Mouse (Mus musculus) MEL (cell line): ENCODE results near the gene Pdcd11. TPM values are rescaled to one million over a fixed set of nuclear protein-coding genes. Genes with fewer than 3 reads are reported as not detected.

Experiments used
- DNase-seq: peaks from one replicate; pipeline ENCODE4 v3.0.0; 2011; ENCODE audit warnings: low read depth, low spot score
- H3K27ac ChIP-seq: 2 replicates; pipeline ENCODE4 v1.5.1; 2012; ENCODE audit warnings: low read depth, mild to moderate bottlenecking, control low read depth, low read length, moderate library complexity; ENCODE audit not compliant: control insufficient read depth
- H3K27me3 ChIP-seq, 2 experiments: fragments of 150-350 bp in 1 of 2; sonication (generic) in 1 of 2; 2 replicates each; pipeline ENCODE4 v1.6.1; 2012; ENCODE audit warnings: low read length in 2 of 2, mild to moderate bottlenecking in 2 of 2, improper control_type of control experiment in 1 of 2, moderate library complexity in 1 of 2; ENCODE audit not compliant: insufficient read depth in 2 of 2, control insufficient read depth in 1 of 2
- H3K36me3 ChIP-seq, 2 experiments: 2 replicates each; pipeline ENCODE4 v1.6.1; 2012 to 2014; ENCODE audit warnings: low read length in 2 of 2, improper control_type of control experiment in 1 of 2, inconsistent platforms in 1 of 2, mild to moderate bottlenecking in 1 of 2; ENCODE audit not compliant: insufficient read depth in 2 of 2, control insufficient read depth in 1 of 2
- H3K4me1 ChIP-seq, 2 experiments: fragments of 150-350 bp in 1 of 2; sonication (generic) in 1 of 2; 2 replicates each; pipeline ENCODE4 v1.6.1; 2012; ENCODE audit warnings: low read length in 2 of 2, improper control_type of control experiment in 1 of 2, mild to moderate bottlenecking in 1 of 2; ENCODE audit not compliant: insufficient read depth in 2 of 2, control insufficient read depth in 1 of 2
- H3K4me3 ChIP-seq, 2 experiments: fragments of 150-350 bp in 1 of 2; sonication (generic) in 1 of 2; 2 replicates each; pipeline ENCODE4 v1.5.1; 2012; ENCODE audit warnings: low read depth in 2 of 2, low read length in 2 of 2, mild to moderate bottlenecking in 2 of 2, moderate library complexity in 2 of 2, control low read depth in 1 of 2, improper control_type of control experiment in 1 of 2; ENCODE audit not compliant: control insufficient read depth in 1 of 2, insufficient read depth in 1 of 2
- H3K79me2 ChIP-seq: 2 replicates; pipeline ENCODE4 v1.6.1; 2012; ENCODE audit warnings: mild to moderate bottlenecking, low read length, moderate library complexity; ENCODE audit not compliant: control insufficient read depth, poor library complexity, insufficient read depth
- H3K9ac ChIP-seq: 2 replicates; pipeline ENCODE4 v1.6.1; 2012; ENCODE audit warnings: low read depth, mild to moderate bottlenecking, control low read depth, low read length, moderate library complexity; ENCODE audit not compliant: control insufficient read depth, poor library complexity, severe bottlenecking
- H3K9me3 ChIP-seq: fragments of 150-350 bp; sonication (generic); replicated peaks from 2 replicates; pipeline ENCODE4 v1.6.1; 2012; ENCODE audit warnings: mild to moderate bottlenecking, low read length, improper control_type of control experiment, moderate library complexity; ENCODE audit not compliant: insufficient read depth
- CHD1 ChIP-seq: IDR thresholded peaks from 2 replicates; pipeline ENCODE4 v1.6.1; 2012; ENCODE audit warnings: low read depth, mild to moderate bottlenecking, inconsistent platforms, low read length, improper control_type of control experiment
- CTCF ChIP-seq, 3 experiments: IDR thresholded peaks in 2 of 3; conservative IDR thresholded peaks in 1 of 3; 2 replicates each; pipeline ENCODE4 v1.5.1; 2011 to 2012; ENCODE audit warnings: low read length in 3 of 3, low read depth in 2 of 3, mild to moderate bottlenecking in 2 of 3, improper control_type of control experiment in 1 of 3, inconsistent platforms in 1 of 3, mixed read lengths in 1 of 3, moderate library complexity in 1 of 3; ENCODE audit not compliant: control insufficient read depth in 1 of 3, insufficient read depth in 1 of 3, poor library complexity in 1 of 3, severe bottlenecking in 1 of 3
- E2F4 ChIP-seq: IDR thresholded peaks from 2 replicates; pipeline ENCODE4 v1.6.1; 2011; ENCODE audit warnings: low read depth, low read length, improper control_type of control experiment, borderline replicate concordance
- EP300 ChIP-seq, 2 experiments: IDR thresholded peaks; 2 replicates each; pipeline ENCODE4 v1.6.1; 2011; ENCODE audit warnings: improper control_type of control experiment in 2 of 2, low read length in 2 of 2, low read depth in 1 of 2, mild to moderate bottlenecking in 1 of 2
- ETS1 ChIP-seq: IDR thresholded peaks from 2 replicates; pipeline ENCODE4 v1.6.1; 2012; ENCODE audit warnings: low read depth, mild to moderate bottlenecking, inconsistent platforms, low read length, improper control_type of control experiment, moderate library complexity
- KAT2A ChIP-seq: conservative IDR thresholded peaks from 2 replicates; pipeline ENCODE4 v1.6.1; 2012; ENCODE audit warnings: low read depth, low read length, improper control_type of control experiment, inconsistent platforms
- MAFK ChIP-seq: IDR thresholded peaks from 2 replicates; pipeline ENCODE4 v1.6.1; 2011; ENCODE audit warnings: low read depth, mild to moderate bottlenecking, low read length, improper control_type of control experiment, borderline replicate concordance
- MYC ChIP-seq: IDR thresholded peaks from 2 replicates; pipeline ENCODE4 v1.6.1; 2011; ENCODE audit warnings: low read depth, mild to moderate bottlenecking, low read length, improper control_type of control experiment, moderate library complexity
- NELFE ChIP-seq: IDR thresholded peaks from 2 replicates; pipeline ENCODE4 v1.6.1; 2011; ENCODE audit warnings: low read depth, low read length, improper control_type of control experiment
- NRF1 ChIP-seq: IDR thresholded peaks from 2 replicates; pipeline ENCODE4 v1.6.1; 2014; ENCODE audit warnings: low read depth, mild to moderate bottlenecking, inconsistent platforms, low read length, improper control_type of control experiment, moderate library complexity; ENCODE audit not compliant: poor library complexity, insufficient read depth, severe bottlenecking
- POLR2A ChIP-seq, 2 experiments: IDR thresholded peaks; 2 replicates each; pipeline ENCODE4 v1.6.1; 2011 to 2012; ENCODE audit warnings: low read length in 2 of 2, mild to moderate bottlenecking in 2 of 2, control low read depth in 1 of 2, improper control_type of control experiment in 1 of 2, low read depth in 1 of 2, moderate library complexity in 1 of 2; ENCODE audit not compliant: control insufficient read depth in 1 of 2, insufficient read depth in 1 of 2, poor library complexity in 1 of 2
- POLR2AphosphoS2 ChIP-seq: IDR thresholded peaks from 2 replicates; pipeline ENCODE4 v1.6.1; 2011; ENCODE audit warnings: low read length, improper control_type of control experiment
- POLR2AphosphoS5 ChIP-seq: IDR thresholded peaks from 2 replicates; pipeline ENCODE4 v1.6.1; 2012; ENCODE audit warnings: low read depth, borderline replicate concordance, mild to moderate bottlenecking, inconsistent platforms, low read length, moderate library complexity, mixed read lengths
- RAD21 ChIP-seq: IDR thresholded peaks from 2 replicates; pipeline ENCODE4 v1.6.1; 2011; ENCODE audit warnings: mild to moderate bottlenecking, low read depth, low read length, improper control_type of control experiment
- SMC3 ChIP-seq: IDR thresholded peaks from 2 replicates; pipeline ENCODE4 v1.6.1; 2011; ENCODE audit warnings: low read depth, low read length, improper control_type of control experiment
- ZC3H11A ChIP-seq: IDR thresholded peaks from 2 replicates; pipeline ENCODE4 v1.6.1; 2012; ENCODE audit warnings: low read depth, mild to moderate bottlenecking, inconsistent platforms, low read length, improper control_type of control experiment
- ZKSCAN1 ChIP-seq: IDR thresholded peaks from 2 replicates; pipeline ENCODE4 v1.6.1; 2012; ENCODE audit warnings: low read depth, mild to moderate bottlenecking, inconsistent platforms, low read length, improper control_type of control experiment, moderate library complexity
- ZNF384 ChIP-seq: IDR thresholded peaks from 2 replicates; pipeline ENCODE4 v1.6.1; 2012; ENCODE audit warnings: low read depth, mild to moderate bottlenecking, inconsistent platforms, low read length, improper control_type of control experiment
- polyA plus RNA-seq, 2 experiments: library from polyadenylated mRNA; stranded (reverse) in 1 of 2; unstranded in 1 of 2; fragments of >175 nt in 1 of 2; fragments of >200 nt in 1 of 2; gene quantifications; 2 replicates each; pipeline versions ENCODE4 v1.2.1 to v1.2.4; 2012; ENCODE audit warnings: low replicate concordance in 2 of 2, low read depth in 1 of 2; ENCODE audit not compliant: insufficient read length in 2 of 2, insufficient read depth in 1 of 2, missing spikeins in 1 of 2
- total RNA-seq: library from RNA; depleted of rRNA; stranded (reverse); fragments of 300-350 nt; gene quantifications from 2 replicates; pipeline ENCODE4 v1.2.3, GENCODE M21; 2012

Gene Pdcd11
- total and polyA plus RNA-seq, 3 experiments: 79.6 to 107 (median 81.8) TPM

DNA sequence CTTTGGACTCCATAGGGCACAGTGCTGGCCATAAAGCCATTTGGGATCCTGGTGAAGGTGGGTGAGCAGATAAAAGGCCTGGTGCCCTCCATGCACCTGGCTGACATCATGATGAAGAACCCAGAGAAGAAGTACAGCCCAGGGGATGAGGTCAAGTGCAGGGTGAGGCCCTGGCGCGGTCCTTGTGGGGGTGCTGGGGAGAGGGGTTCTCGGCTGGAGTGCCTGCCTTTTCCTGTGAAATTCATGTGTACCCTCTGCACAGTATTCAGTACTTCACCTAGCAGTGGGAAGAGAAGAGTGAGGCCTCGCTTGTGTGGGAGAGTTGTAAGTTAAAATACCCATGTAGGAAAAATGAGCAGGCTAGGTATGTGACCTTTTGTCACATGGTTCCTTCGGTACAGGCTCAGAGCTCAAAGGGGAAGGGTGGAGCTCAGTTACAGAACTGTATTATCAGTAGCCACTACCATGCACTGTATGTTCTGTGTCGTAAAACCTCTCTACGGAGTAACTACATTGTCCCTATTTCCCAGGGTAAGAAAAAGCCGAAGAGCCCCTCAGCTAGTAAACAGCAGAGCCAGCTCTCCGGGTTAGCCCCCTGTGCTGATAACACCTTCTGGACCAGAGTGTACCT lies 14.2 kb downstream of the Pdcd11 start:
- no peak for TF ChIP-seq ETS1

GRCm38 (mm10) chr19:47118634-47119033 lies 28.1 kb downstream of the Pdcd11 start:
- no peaks in the 10 kb centered on the region for H3K79me2 ChIP-seq
- no peaks in the 10 kb centered on the region for H3K9me3 ChIP-seq
- H3K9ac ChIP-seq: no peak overlapping the region
- no peaks in the 10 kb centered on the region; a peak in 1 of 4 replicates for H3K4me1 ChIP-seq
- H3K36me3 ChIP-seq: peaks cover 0 to 36% of the 10 kb centered on the region in 2 experiments; a peak in 2 of 4 replicates
- no peak for DNase-seq
- H3K27me3 ChIP-seq: no peaks in the 10 kb centered on the region
- TF ChIP-seq NRF1 (no peak), POLR2AphosphoS2 (no peak), CHD1 (no peak), ZNF384 (no peak), EP300 (IDR thresholded peaks at IDR 0.05; ENCODE audit: low read depth in 1 of 2, low read length in 2 of 2) (no peak), MYC (no peak), NELFE (no peak), ZKSCAN1 (no peak), KAT2A (no peak), ETS1 (no peak)
- H3K27ac ChIP-seq: no peak overlapping the region
- no peak overlapping the region for H3K4me3 ChIP-seq

More for the DNA sequence above, 14.2 kb downstream of the Pdcd11 start:
- Histone ChIP-seq H3K27ac (no peak overlapping the region), H3K4me1 (no peaks in the 10 kb centered on the region), H3K9me3 (no peaks in the 10 kb centered on the region), H3K4me3 (no peak overlapping the region), H3K9ac (no peak overlapping the region), H3K79me2 (no peaks in the 10 kb centered on the region), H3K36me3 (peaks cover 0 to 54% of the 10 kb centered on the region in 2 experiments; a peak in 2 of 4 replicates), H3K27me3 (no peaks in the 10 kb centered on the region)
- DNase-seq: no peak

- Histone ChIP-seq H3K27me3 (no peaks in the 10 kb centered on the region), H3K36me3 (peaks cover 0 to 35% of the 10 kb centered on the region in 2 experiments; a peak in 2 of 4 replicates), H3K27ac (no peak overlapping the region), H3K4me3 (no peak overlapping the region), H3K79me2 (no peaks in the 10 kb centered on the region), H3K4me1 (no peaks in the 10 kb centered on the region; a peak in 1 of 4 replicates)
- TF ChIP-seq SMC3 (peak; percentile 79), E2F4 (no peak), RAD21 (peak; percentile 68), POLR2AphosphoS5 (no peak), ZC3H11A (0 out of 2 replicates have a peak, but pooled peaks have one; percentile 41), MAFK (no peak), CHD1 (no peak), POLR2A (IDR thresholded peaks at IDR 0.05; ENCODE audit: control insufficient read depth in 1 of 2, insufficient read depth in 1 of 2, low read depth in 1 of 2, low read length in 2 of 2, poor library complexity in 1 of 2) (no peak), CTCF (IDR thresholded peaks at IDR 0.05 in 2 of 3, conservative IDR thresholded peaks at IDR 0.05 in 1 of 3; ENCODE audit: control insufficient read depth in 1 of 3, insufficient read depth in 1 of 3, low read depth in 2 of 3, low read length in 3 of 3, poor library complexity in 1 of 3, severe bottlenecking in 1 of 3) (peak; percentile 65 to 95 (median 93))
- TF ChIP-seq, all 39 proteins: peak for 4
- Histone ChIP-seq H3K9ac (no peak overlapping the region), H3K9me3 (no peaks in the 10 kb centered on the region)
- DNase-seq: peak; percentile 76
Observed at GRCm38 (mm10) chr19:47121054-47121453, 30.5 kb downstream of the Pdcd11 start.
